Comparison of ENCODE assay signal across 22 mouse cellular contexts in genomic region chr17:3251176-3251575, GRCm38 (mm10).
A peak's percentile ranks its signal among the peaks of the same experiment; 100 is the strongest.
DNase-seq lines count a peak whose midpoint lies in the region; ATAC-seq lines count a peak whose summit lies in the region.
"Had no signal": no experiment of that assay in that cellular context is flagged by ENCODE, and none has a peak within 500 bp of the region (broad histone marks: within the 10 kb centered on the region; RNA-seq: fewer than 3 reads in every experiment).

No protein-coding gene starts in this region.

- H3K36me3 ChIP-seq in forebrain, embryonic 14.5 days (ENCODE audit: control insufficient read depth, insufficient read depth, low read length): 0 out of 2 replicates have a peak, but pooled peaks cover 4% of the 10 kb centered on the region
- H3K36me3 ChIP-seq in forebrain, embryonic 11.5 days (ENCODE audit: control insufficient read depth, insufficient read depth, low read length): no peaks in the 10 kb centered on the region
- H3K36me3 ChIP-seq: hindbrain, embryonic 12.5 days had no signal

- H3K4me3 ChIP-seq in forebrain, embryonic 14.5 days (ENCODE audit: low read depth, low read length): no peak overlapping the region
- no peak overlapping the region for H3K4me3 ChIP-seq in forebrain, embryonic 11.5 days (ENCODE audit: low read depth, low read length)
- H3K4me3 ChIP-seq: heart, adult 2 months; heart, embryonic 13.5 days; hindbrain, embryonic 12.5 days; myocyte had no signal

- no peaks in the 10 kb centered on the region for H3K9me3 ChIP-seq in forebrain, embryonic 14.5 days (replicated peaks; ENCODE audit: control insufficient read depth, low read length)
- no peaks in the 10 kb centered on the region for H3K9me3 ChIP-seq in forebrain, embryonic 11.5 days (ENCODE audit: control insufficient read depth, low read length)
- H3K9me3 ChIP-seq: heart, embryonic 13.5 days; hindbrain, embryonic 12.5 days had no signal

- WGBS in forebrain, embryonic 14.5 days: 61% methylated on average over 4 of the region's 4 CpGs
- 79% methylated on average over 4 of the region's 4 CpGs for WGBS in forebrain, embryonic 11.5 days

- no peak overlapping the region for H3K4me2 ChIP-seq in forebrain, embryonic 14.5 days (ENCODE audit: low read length)
- no peak overlapping the region for H3K4me2 ChIP-seq in forebrain, embryonic 11.5 days (ENCODE audit: low read depth, low read length, severe bottlenecking)
- H3K4me2 ChIP-seq: heart, embryonic 13.5 days; hindbrain, embryonic 12.5 days had no signal

- H3K4me1 ChIP-seq in forebrain, embryonic 14.5 days (ENCODE audit: control insufficient read depth, insufficient read depth, low read length): peaks cover 49% of the 10 kb centered on the region
- peaks cover 7% of the 10 kb centered on the region; the same call in 1 of the 2 replicates for H3K4me1 ChIP-seq in forebrain, embryonic 11.5 days (replicated peaks; ENCODE audit: control insufficient read depth, insufficient read depth, low read length)

- peak overlapping the region; percentile 91; the same call in 1 of the 2 replicates for H3K27ac ChIP-seq in forebrain, embryonic 14.5 days (ENCODE audit: low read depth, low read length)
- H3K27ac ChIP-seq in forebrain, embryonic 11.5 days (ENCODE audit: low read depth, low read length): no peak overlapping the region
- H3K27ac ChIP-seq: heart, adult 2 months; heart, embryonic 13.5 days; hindbrain, embryonic 12.5 days; kidney, postnatal 0 days; stomach, postnatal 0 days had no signal

- no peaks in the 10 kb centered on the region for H3K27me3 ChIP-seq in forebrain, embryonic 14.5 days (replicated peaks; ENCODE audit: control insufficient read depth, insufficient read depth, low read length)
- H3K27me3 ChIP-seq in forebrain, embryonic 11.5 days (ENCODE audit: control insufficient read depth, insufficient read depth, low read length): no peaks in the 10 kb centered on the region
- H3K27me3 ChIP-seq: heart, embryonic 13.5 days; hindbrain, embryonic 12.5 days had no signal

- no peak overlapping the region for H3K9ac ChIP-seq in forebrain, embryonic 14.5 days (ENCODE audit: low read length)
- H3K9ac ChIP-seq in forebrain, embryonic 11.5 days (ENCODE audit: low read length): no peak overlapping the region
- H3K9ac ChIP-seq: heart, embryonic 13.5 days; hindbrain, embryonic 12.5 days had no signal

- ATAC-seq in forebrain, embryonic 14.5 days: peak; percentile 35; the same call in 1 of the 2 replicates
- ATAC-seq in forebrain, embryonic 11.5 days (replicated peaks; ENCODE audit: low FRiP score): no peak
- ATAC-seq: midbrain, embryonic 16.5 days had no signal

- DNase-seq in forebrain, embryonic 14.5 days (ENCODE audit: low spot score): peak; percentile 82
- no peak for DNase-seq in forebrain, embryonic 11.5 days (ENCODE audit: low spot score)
- peak; percentile 38 to 66 for DNase-seq in layer of hippocampus, adult 18-20 months (ENCODE audit: low spot score in 2 of 2)
- no peak for DNase-seq in layer of hippocampus, postnatal 14 days (ENCODE audit: low spot score in 2 of 2)
- DNase-seq in right cerebral cortex, adult 18-20 months: peak; percentile 44
- DNase-seq in right cerebral cortex, postnatal 4 days: no peak
- no peak for DNase-seq in c-Kit-positive CD71-positive TER-119-positive erythroid progenitor cells, embryonic 14.5 days (ENCODE audit: low spot score)
- no peak for DNase-seq in spleen, adult 12 weeks (ENCODE audit: low spot score)
- DNase-seq: adrenal gland, postnatal 10 days; cerebellum, adult 9-10 months; gastrocnemius, postnatal 10 days; heart, adult 2 months; heart, postnatal 14 days; kidney, adult 2 months; lung, postnatal 4 days; thymus, adult 2 months had no signal

Comparison
In these comparisons a context has a peak if more than half of its experiments do, and no peak if none do; other contexts are left out.
1. DNase-seq: peak in forebrain, embryonic 14.5 days (single experiment), layer of hippocampus, adult 18-20 months (2 of 2) and right cerebral cortex, adult 18-20 months (single experiment); none in forebrain, embryonic 11.5 days (single experiment), layer of hippocampus, postnatal 14 days (0 of 2), right cerebral cortex, postnatal 4 days (single experiment), c-Kit-positive CD71-positive TER-119-positive erythroid progenitor cells, embryonic 14.5 days (single experiment) and spleen, adult 12 weeks (single experiment).